Mouse (Mus musculus): ENCODE data around the gene Nphp3. TPM values are rescaled to one million over a fixed set of nuclear protein-coding genes. Genes with fewer than 3 reads are reported as not detected.
A peak's percentile ranks its signal among the peaks of the same experiment; 100 is the strongest.

The Nphp3 gene
- 1 to 10 TPM; 4.8 to 5.0 TPM for total RNA-seq (2021)

- DNase-seq: peak; percentile 99
Measured at GRCm38 (mm10) chr9:104001921-104002859, at the start of gene Nphp3. TSS of gene Nphp3 (plus strand) at chr9:104002544.

DNA sequence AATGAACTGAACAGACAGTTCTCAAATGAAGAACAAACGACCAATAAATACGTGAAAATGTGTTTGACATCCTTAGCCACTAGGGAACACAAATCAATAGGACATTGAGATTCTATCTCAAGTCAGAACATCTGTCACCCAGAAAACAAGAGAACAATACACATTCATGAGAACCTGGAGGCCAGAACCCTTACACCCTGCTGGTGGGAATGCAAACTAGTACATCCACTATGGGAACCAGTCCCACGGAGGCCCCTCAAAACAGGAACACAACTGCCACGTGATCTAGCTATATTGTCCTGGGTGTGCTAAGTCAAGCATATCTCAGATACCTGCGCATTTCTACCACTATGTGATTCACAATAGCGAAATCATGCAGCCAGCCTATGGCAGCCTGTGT is 43.6 kb upstream of the Nphp3 start:
- DNase-seq: no peak

DNA sequence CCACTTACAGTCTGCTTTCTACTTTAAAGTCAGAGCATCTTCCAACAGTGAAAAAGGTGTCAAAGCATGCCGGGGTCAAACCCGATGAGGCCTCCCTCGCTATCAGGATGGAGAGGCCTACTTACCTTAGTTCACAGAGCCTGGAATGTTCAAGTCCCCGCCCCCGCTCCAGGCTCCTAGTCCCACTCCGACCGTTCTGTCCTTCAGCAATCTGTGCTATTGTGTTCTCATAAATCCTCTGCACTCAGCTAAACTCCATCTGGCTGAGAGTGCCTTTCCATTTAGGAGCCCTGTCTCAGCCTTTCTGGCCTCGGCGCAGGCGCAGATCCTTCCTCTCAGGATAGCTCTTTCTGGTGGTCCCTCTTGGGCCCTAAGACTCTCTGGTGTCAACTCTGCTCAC is 42.4 kb upstream of the Nphp3 start:
- no peak for DNase-seq

- DNase-seq: peak; percentile 70
Measured at GRCm38 (mm10) chr9:103996496-103996895, 5.8 kb upstream of the Nphp3 start.

GRCm38 (mm10) chr9:104000601-104001000 is 1.7 kb upstream of the Nphp3 start:
- no peak for DNase-seq

DNA sequence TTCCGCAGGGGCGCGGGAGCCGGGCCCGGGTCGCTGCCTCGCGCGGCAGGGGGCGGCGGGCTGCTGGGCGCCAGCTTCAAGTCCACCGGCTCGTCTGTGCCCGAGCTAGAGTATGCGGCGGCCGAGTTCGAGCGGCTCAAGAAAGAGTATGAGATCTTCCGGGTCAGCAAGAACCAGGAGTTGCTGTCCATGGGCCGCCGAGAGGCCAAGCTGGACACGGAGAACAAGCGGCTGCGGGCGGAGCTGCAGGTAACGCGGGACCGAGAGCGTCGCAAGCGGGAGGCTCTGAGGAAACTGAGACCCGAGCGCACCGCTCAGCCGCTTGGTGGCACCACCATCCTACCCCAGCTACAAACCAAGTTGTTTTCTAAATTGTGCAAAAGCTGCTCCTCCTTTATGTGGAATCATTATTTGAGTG is 578 bp downstream of the Nphp3 start:
- DNase-seq: peak; percentile 72

- no peak for DNase-seq
Measured at GRCm38 (mm10) chr9:104014526-104014925, 12.2 kb downstream of the Nphp3 start.

DNA sequence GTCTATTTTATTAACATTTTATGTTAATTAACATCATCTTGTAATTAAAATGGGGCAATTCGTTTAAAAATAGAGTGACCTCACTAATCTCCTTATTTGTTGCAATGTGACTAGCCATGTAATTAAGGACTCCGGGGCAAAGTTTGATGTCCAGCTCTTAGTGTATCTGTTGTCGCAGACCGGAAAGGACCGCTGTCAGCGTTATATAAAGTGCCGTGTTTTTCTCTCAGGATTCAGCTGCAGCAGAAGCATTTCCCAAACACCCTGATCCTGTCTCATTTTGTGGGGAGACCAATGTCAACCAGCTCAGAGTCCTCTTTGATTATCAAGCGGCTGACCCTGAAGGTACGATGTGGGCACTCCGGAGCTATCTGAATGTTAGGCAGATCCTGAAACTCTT is 18.7 kb downstream of the Nphp3 start:
- DNase-seq: no peak

GRCm38 (mm10) chr9:104027186-104027585 is 24.8 kb downstream of the Nphp3 start:
- DNase-seq: no peak

GRCm38 (mm10) chr9:104029861-104030260 is 27.5 kb downstream of the Nphp3 start:
- DNase-seq: no peak

DNA sequence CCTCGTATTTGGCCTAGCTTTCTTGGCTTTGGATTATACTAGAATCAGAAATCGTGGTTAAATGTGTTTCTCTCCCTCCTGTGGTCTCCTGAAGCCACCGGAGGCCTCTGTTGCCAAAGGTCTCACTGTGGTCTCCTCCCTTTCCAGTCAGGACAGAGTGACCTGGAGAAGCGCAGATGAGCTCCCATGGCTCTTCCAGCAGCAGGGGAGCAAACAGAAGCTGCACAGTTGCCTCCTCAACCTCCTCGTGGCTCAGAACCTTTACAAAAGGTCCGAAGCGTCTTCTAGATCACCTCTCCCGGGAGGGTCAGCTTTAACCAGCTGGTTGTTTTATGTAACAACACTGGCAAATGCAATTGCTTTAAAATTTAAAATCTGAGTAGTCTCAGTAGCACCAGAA is 31.9 kb downstream of the Nphp3 start:
- DNase-seq: no peak

DNA sequence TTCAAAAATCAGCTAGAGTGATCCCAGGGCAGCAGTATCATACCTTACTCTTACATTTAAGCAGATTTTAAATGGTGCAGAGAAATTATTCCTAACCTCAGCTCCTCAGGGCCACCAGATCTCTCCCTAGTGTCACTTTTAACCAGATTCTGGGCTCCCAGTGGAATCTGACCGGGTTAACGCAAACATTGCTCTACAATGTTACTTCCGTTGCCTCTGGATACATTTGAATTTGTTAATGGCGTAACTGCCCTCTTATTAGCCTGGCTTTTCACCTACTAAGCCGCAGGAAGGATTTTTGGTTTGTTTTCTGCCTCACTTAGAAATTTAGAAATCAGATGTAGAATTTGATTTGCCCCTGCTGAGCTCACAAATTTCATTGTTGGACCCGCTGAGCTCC is 32.4 kb downstream of the Nphp3 start:
- no peak for DNase-seq

GRCm38 (mm10) chr9:104035261-104036015 is 33.1 kb downstream of the Nphp3 start:
- peak; percentile 81 for DNase-seq

GRCm38 (mm10) chr9:104038266-104038665 is 35.9 kb downstream of the Nphp3 start:
- no peak for DNase-seq

GRCm38 (mm10) chr9:104039031-104039695 is 36.8 kb downstream of the Nphp3 start:
- DNase-seq: no peak

GRCm38 (mm10) chr9:104039742-104040141 is 37.4 kb downstream of the Nphp3 start:
- DNase-seq: no peak

DNA sequence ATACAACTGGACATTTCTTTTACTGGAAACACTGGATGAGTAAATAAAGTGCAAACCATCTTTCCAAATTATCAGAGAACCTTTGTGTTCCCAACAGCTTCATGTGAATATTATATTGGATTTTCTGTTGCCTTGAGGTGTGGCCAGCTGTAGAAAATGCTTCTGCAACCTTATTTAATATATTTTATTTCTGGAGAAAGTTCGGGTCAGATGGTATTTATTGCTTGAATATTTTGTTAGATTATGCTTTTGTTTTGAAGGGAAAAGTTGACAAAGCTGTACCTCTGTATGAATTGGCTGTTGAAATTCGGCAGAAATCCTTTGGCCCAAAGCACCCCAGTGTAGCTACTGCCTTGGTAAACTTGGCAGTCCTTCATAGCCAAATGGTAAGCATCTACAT is 38.0 kb downstream of the Nphp3 start, which contains the start of gene Gm28305:
Gm28305 (plus strand) TSS at position 301 of the 400 bp plus-strand sequence.
- no peak for DNase-seq

DNA sequence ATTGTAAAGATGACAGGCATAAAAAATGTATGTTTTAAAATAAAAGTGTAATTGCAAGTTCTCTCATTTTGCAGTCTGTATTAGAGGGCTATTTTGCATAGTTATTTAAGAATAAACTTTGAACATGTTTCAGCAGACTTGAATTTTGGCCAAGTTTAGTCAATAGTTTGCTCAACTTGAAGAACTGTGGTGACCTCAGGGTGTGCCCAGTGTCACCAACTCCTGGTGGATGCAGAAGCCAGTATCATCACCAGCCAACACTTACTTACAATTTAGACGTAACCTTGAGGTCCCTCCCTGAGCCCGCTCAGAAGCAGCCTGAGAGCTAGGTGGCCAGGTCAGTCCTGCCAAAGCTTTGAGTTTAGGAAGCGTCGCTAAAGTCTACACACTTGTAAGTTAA is 41.3 kb downstream of the Nphp3 start:
- DNase-seq: no peak

GRCm38 (mm10) chr9:104051028-104051427 is 48.7 kb downstream of the Nphp3 start:
- DNase-seq: no peak

- DNase-seq: peak; percentile 80
Measured at GRCm38 (mm10) chr9:104062430-104063243, 60.3 kb downstream of the Nphp3 start, which contains the start of gene Uba5. TSS of gene Uba5 (minus strand) at chr9:104063134.

DNA sequence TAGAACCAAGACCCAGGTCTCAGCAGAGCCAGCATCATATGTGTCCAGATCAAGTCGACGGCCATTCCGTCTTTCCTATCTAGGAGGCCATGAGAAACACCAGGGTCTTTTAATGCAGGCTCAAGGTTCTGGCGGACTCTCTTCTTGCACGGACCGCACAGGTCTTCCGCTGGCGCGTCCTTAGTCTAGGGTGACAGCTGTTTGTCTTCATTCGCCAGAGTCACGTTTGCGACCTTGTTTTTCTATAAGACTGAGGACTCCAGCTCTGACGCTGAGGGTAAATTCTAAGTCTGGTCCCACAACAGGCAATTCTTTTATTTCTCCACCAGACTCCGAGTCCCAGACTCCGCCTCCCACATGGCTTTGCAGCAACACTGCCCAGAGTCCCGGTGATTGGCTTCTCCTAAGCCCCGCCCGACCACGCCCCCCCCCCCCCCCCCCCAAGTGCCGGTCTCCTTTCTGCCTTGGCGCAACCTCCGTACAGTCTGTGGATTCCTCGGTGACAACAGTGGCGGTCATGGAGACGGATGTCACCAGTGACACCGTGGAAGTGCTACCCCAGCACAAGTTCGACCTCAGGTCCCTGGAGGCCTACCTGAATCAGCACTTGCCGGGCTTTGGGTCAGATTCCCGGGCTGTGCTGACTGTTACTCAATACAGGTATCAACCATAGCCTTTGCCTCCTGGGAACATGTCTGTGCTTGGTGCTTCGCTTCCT is 61.1 kb downstream of the Nphp3 start, which contains the start of gene Acad11:
Acad11 (plus strand) TSS at position 134 of the 718 bp plus-strand sequence.
- DNase-seq: peak; percentile 88

Data from heart, postnatal 4 days (tissue).